Mouse (Mus musculus) small intestine, adult 2 months (tissue): ENCODE measurements around the gene Irf2bp1. TPM values are rescaled to one million over a fixed set of nuclear protein-coding genes. Genes with fewer than 3 reads are reported as not detected.
A peak's percentile ranks its signal among the peaks of the same experiment; 100 is the strongest.

Experiments used
- H3K27ac ChIP-seq: fragments of 200-500 bp; 2 replicates; pipeline ENCODE4 v1.5.1; 2012; ENCODE audit warnings: low read depth, low read length, control low read depth, inconsistent platforms; ENCODE audit not compliant: insufficient read depth
- H3K27me3 ChIP-seq: fragments of 200-500 bp; 2 replicates; pipeline ENCODE4 v1.6.1; 2012; ENCODE audit warnings: mild to moderate bottlenecking, moderate library complexity, low read length, inconsistent platforms; ENCODE audit not compliant: control insufficient read depth, insufficient read depth
- H3K36me3 ChIP-seq: fragments of 200-500 bp; 2 replicates; pipeline ENCODE4 v1.6.1; 2012; ENCODE audit warnings: mild to moderate bottlenecking, low read length, control low read depth, inconsistent platforms; ENCODE audit not compliant: control insufficient read depth, insufficient read depth
- H3K4me1 ChIP-seq: fragments of 200-500 bp; 2 replicates; pipeline ENCODE4 v1.6.1; 2012; ENCODE audit warnings: low read length, inconsistent platforms, mixed read lengths; ENCODE audit not compliant: control insufficient read depth, insufficient read depth, insufficient read length
- H3K4me3 ChIP-seq: fragments of 200-500 bp; 2 replicates; pipeline ENCODE4 v1.5.1; 2012; ENCODE audit warnings: low read depth, mild to moderate bottlenecking, control low read depth, inconsistent platforms, low read length, moderate library complexity
- CTCF ChIP-seq: fragments of 200-500 bp; IDR thresholded peaks from 2 replicates; pipeline ENCODE4 v1.5.1; 2012; ENCODE audit warnings: low read depth, mild to moderate bottlenecking, control low read depth, inconsistent platforms, low read length, moderate library complexity, mixed read lengths; ENCODE audit not compliant: insufficient replicate concordance, insufficient read length; ENCODE audit errors: extremely low read depth
- POLR2A ChIP-seq: fragments of 200-500 bp; IDR thresholded peaks from 2 replicates; pipeline ENCODE4 v1.6.1; 2012; ENCODE audit warnings: low read depth, mild to moderate bottlenecking, control low read depth, inconsistent platforms, low read length, moderate library complexity
- WGBS: fragments of 180-500 bp; shearing (Covaris S2); methylation state at CpG from one replicate; pipeline ENCODE4 v1.1.7; 2018; 5-methylcytosine and 5-hydroxymethylcytosine counted together
- polyA plus RNA-seq: library from polyadenylated mRNA; depleted of rRNA; stranded (reverse); fragments of >200 nt; gene quantifications from 2 replicates; pipeline ENCODE4 v1.2.3, GENCODE M21; 2012

The Irf2bp1 gene
- polyA plus RNA-seq, 1 experiment = 25.8 TPM

DNA sequence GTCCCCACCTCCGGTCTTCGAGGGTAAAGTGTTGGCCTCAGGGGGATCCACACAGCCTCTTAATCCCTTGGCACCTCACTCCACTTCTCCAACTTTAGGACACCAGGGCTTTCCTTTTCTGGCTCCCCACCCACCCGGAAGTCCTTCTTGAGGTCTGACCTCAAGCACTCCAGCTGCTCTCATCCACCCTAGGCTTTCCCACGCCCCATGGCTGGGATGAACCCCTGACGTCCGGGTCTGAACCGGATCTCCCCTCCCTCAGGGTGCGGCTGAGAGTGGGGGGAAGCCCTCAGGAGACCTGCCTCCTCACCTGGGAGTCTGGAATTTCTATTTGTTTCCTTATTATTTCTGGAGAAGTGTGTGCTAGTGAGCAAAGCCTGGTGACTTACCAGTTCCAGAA lies 17.2 kb downstream of the Irf2bp1 start:
- 7% methylated on average over 8 of the region's 8 CpGs for whole genome bisulfite sequencing
- Histone ChIP-seq H3K27me3 (peaks cover 5% of the 10 kb centered on the region), H3K27ac (peak overlapping the region; percentile 7; the same call in 1 of the 2 replicates), H3K36me3 (no peaks in the 10 kb centered on the region), H3K4me1 (peaks cover 6% of the 10 kb centered on the region), H3K4me3 (peak overlapping the region; percentile 24)
- TF ChIP-seq CTCF = no peak
- TF ChIP-seq POLR2A = no peak

DNA sequence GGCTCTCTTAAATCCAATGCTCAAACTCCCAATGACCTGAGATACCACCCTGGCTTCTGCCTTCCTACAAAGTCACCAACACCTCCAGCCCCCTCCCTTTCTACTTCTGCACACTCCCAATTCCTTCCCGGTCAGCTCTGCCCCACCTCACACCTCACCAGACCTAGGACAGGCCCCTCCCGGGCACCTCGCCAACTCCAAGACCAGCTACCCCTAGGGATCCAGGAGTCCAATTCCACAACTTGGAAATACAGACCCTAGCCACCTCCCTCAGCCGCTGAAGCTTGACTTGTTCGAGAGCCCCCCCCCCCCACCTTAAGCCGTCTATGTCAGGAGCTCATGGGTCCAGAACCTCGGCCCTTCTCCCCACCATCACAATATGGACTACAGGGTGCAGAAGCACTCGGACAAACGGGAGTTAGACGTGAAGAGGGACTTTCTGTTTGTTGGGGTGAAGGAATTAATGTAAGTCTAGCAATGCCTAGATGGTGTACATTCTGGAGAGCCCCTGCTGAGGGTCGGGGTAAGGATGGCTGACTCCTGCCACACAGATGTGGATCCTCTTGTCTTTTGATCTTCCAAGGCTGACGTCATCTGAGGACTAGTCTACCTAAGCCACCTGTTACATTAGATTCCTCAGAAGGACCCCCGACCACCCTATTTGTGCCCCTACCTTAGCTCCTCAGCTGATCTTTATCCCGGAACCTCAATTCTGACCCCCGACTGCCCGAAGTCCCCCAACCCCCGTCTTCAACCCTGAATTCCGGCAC lies 18.5 kb downstream of the Irf2bp1 start:
- Histone ChIP-seq H3K4me3 (peak overlapping the region; percentile 63), H3K4me1 (peaks cover 9% of the 10 kb centered on the region), H3K36me3 (no peaks in the 10 kb centered on the region), H3K27ac (0 out of 2 replicates have a peak overlapping the region, but pooled peaks have one; percentile 15), H3K27me3 (peaks cover 5% of the 10 kb centered on the region)
- no peak for TF ChIP-seq POLR2A
- no peak for TF ChIP-seq CTCF
- 20% methylated on average over 18 of the region's 18 CpGs for WGBS

- Histone ChIP-seq H3K27me3 (peaks cover 5% of the 10 kb centered on the region), H3K36me3 (no peaks in the 10 kb centered on the region), H3K4me1 (peaks cover 9% of the 10 kb centered on the region), H3K27ac (peak within 1 kb of the TSS; percentile 15), H3K4me3 (peak within 1 kb of the TSS; percentile 88)
- TF ChIP-seq POLR2A (peak; percentile 81; the same call in 1 of the 2 replicates), CTCF (peak; percentile 48; the same call in 1 of the 2 replicates)
- 2% methylated on average over 30 of the region's 30 CpGs for WGBS
These were observed 19.5 kb downstream of the Irf2bp1 start, which contains the start of gene Foxa3 for GRCm38 (mm10) chr7:19023357-19023814. Gene Foxa3 (minus strand): TSS chr7:19023538.

GRCm38 (mm10) chr7:19024096-19024506 lies 20.3 kb downstream of the Irf2bp1 start, which contains the start of gene Sympk:
Gene Sympk (plus strand): TSS chr7:19024377.
- no peak for TF ChIP-seq CTCF
- peak; percentile 45 for TF ChIP-seq POLR2A
- peaks cover 5% of the 10 kb centered on the region for H3K27me3 ChIP-seq
- H3K4me3 ChIP-seq = peak within 1 kb of the TSS; percentile 88
- H3K36me3 ChIP-seq = peaks cover 4% of the 10 kb centered on the region
- peaks cover 9% of the 10 kb centered on the region for H3K4me1 ChIP-seq
- peak within 1 kb of the TSS; percentile 15 for H3K27ac ChIP-seq
- under 1% methylated on average over 49 of the region's 50 CpGs for WGBS

GRCm38 (mm10) chr7:19024581-19025255 lies 20.9 kb downstream of the Irf2bp1 start:
- WGBS = 1% methylated on average over 34 of the region's 36 CpGs
- peaks cover 9% of the 10 kb centered on the region for H3K4me1 ChIP-seq
- H3K27me3 ChIP-seq = peaks cover 5% of the 10 kb centered on the region
- TF ChIP-seq POLR2A (no peak), CTCF (no peak)
- peak overlapping the region; percentile 88 for H3K4me3 ChIP-seq
- no peak overlapping the region for H3K27ac ChIP-seq
- peaks cover 9% of the 10 kb centered on the region for H3K36me3 ChIP-seq

DNA sequence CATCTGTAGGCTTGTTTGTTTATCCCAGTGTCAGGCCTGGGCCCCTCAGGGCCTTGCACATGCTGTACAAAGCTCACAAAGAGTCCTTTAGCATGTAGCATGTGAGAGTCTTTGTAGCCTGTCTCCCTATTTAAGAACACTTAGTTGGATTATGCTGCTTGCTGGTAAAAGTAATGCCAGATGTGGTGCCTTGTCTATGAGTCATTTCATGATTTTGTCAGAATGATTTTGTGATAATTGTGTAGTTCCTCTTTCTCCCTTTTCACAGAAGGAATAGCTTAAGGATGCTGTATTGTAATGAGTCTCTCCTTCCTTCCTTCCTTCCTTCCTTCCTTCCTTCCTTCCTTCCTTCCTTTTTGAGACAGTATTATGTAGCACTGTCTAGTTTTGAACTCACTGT lies 24.2 kb downstream of the Irf2bp1 start:
- H3K27me3 ChIP-seq = peaks cover 5% of the 10 kb centered on the region
- H3K27ac ChIP-seq = no peak overlapping the region
- H3K4me1 ChIP-seq = peaks cover 7% of the 10 kb centered on the region
- H3K36me3 ChIP-seq = peaks cover 31% of the 10 kb centered on the region
- TF ChIP-seq POLR2A = no peak
- TF ChIP-seq CTCF = no peak
- H3K4me3 ChIP-seq = no peak overlapping the region
